8 mouse cellular contexts compared by ENCODE assay signal in the genomic region with DNA sequence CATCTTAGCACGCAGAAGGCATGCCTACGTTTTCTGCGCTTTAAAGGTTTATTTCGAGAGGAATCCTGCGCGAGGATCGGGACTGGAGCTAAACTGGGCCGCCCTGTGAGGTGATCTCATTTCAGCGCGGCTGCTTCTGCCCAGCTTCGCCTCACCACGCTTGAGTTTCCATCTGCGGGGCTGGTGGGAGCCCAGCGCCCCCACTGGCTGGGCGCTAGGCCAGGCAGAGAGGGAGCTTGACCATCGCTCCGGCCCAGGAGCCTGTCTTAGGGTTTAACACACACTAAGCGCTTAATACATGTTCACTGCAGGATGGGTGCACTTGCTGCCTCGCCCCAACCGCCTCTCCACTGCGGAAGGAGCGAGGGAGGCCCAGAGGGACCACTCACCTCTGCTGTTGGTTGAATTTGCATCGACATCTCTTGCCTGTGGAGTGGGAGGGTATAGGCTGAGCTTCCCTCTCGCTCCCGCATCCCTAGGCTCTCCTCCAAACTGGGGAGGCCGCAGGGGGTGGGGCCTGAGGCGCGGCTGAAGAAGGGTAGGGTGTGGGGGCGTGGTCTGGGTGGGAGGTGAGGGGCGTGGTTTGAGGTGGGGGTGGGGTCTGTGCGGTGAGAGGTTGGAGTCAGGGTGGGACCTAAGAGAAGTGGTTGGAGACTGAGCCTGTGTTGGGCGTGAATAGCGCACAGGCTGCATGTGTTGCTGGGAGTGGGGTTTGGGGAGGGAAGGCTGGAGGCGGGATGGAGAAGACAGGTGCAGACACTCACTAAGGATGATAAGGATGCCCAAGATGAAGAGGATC. TPM values are rescaled to one million over a fixed set of nuclear protein-coding genes. Genes with fewer than 3 reads are reported as not detected.
DNase-seq lines count a peak whose midpoint lies in the region; ATAC-seq and TF ChIP-seq lines count a peak whose summit lies in the region.

No protein-coding gene starts in this region.

- H3K36me3 ChIP-seq in liver, embryonic 12.5 days, result no peaks in the 10 kb centered on the region

- H3K4me3 ChIP-seq in lung, adult 2 months (replicated peaks; ENCODE audit: extremely low read depth, low read depth, low read length), result no peak overlapping the region
- no peak overlapping the region; the same call in 1 of the 2 replicates for H3K4me3 ChIP-seq in liver, embryonic 12.5 days

- DNase-seq in lung, adult 2 months, result no peak
- no peak for DNase-seq in lung, postnatal 25 days (ENCODE audit: low spot score)
- peak; percentile 90 for DNase-seq in cerebellum, adult 9-11 months
- DNase-seq in frontal cortex, postnatal 14 days (ENCODE audit: low spot score in 2 of 2), result peak; percentile 61 to 74

- WGBS in lung, adult 2 months, result 19% methylated on average over 34 of the region's 34 CpGs
- WGBS in liver, embryonic 12.5 days (ENCODE audit: insufficient replicate concordance), result 3% methylated on average over 34 of the region's 34 CpGs

- TF ChIP-seq CTCF in lung, adult 2 months (IDR thresholded peaks at IDR 0.05; ENCODE audit: insufficient read depth, low read length), result no peak

- peaks cover 69% of the 10 kb centered on the region for H3K27me3 ChIP-seq in liver, embryonic 12.5 days (replicated peaks)

- peaks cover 3% of the 10 kb centered on the region for H3K4me1 ChIP-seq in lung, adult 2 months (ENCODE audit: control insufficient read depth, insufficient read depth, low read length)
- H3K4me1 ChIP-seq in liver, embryonic 12.5 days, result peaks cover 51% of the 10 kb centered on the region

- no peak overlapping the region for H3K27ac ChIP-seq in liver, embryonic 12.5 days

- no peaks in the 10 kb centered on the region for H3K9me3 ChIP-seq in liver, embryonic 12.5 days (replicated peaks)

- no peak overlapping the region for H3K9ac ChIP-seq in liver, embryonic 12.5 days

- H3K4me2 ChIP-seq in liver, embryonic 12.5 days, result peak overlapping the region; percentile 38; the same call in 1 of the 2 replicates

- peak; percentile 9 for ATAC-seq in inflammation-experienced regulatory T-cells, adult 6 months
- ATAC-seq in liver, embryonic 12.5 days, result no peak
- ATAC-seq in neutrophil, adult 5-6 weeks (ENCODE audit: extremely low read depth, insufficient number of reproducible peaks, low FRiP score, poor library complexity, severe bottlenecking), result 0 out of 2 replicates have a peak, but pooled peaks have one; percentile 13
- ATAC-seq in erythroid progenitor cell, adult 5-6 weeks (replicated peaks; ENCODE audit: low FRiP score, poor library complexity, severe bottlenecking), result no peak

- 0 out of 2 replicates have a peak, but pooled peaks have one; percentile 11 for TF ChIP-seq POLR2A in lung, adult 2 months (IDR thresholded peaks at IDR 0.05; ENCODE audit: borderline replicate concordance, extremely low read depth, low read depth, low read length)

RNA-seq across cellular contexts. Expression of gene Fxyd7, which starts 1.6 kb away (rescaled TPM):
- polyA plus RNA-seq in lung, adult 2 months (2012; rRNA removed), result 7.5 and 10.6 TPM in 2 replicates
- not detected for polyA plus RNA-seq in inflammation-experienced regulatory T-cells, adult 6 months (2017; shearing (Covaris generic))
- polyA plus RNA-seq in liver, embryonic 12.5 days (2016; fragmentation: Nextera tagmentation; extraction: Ambion mirVana), result 0.45 and 0.55 TPM in 2 replicates
- 0.86 and 2.0 TPM in 2 replicates for total RNA-seq in neutrophil, adult 5-6 weeks (2017)
- not detected in 2 replicates for total RNA-seq in erythroid progenitor cell, adult 5-6 weeks (2015; ENCODE audit: low replicate concordance)
- not detected in 2 replicates for total RNA-seq in erythroid progenitor cell, adult 5-6 weeks (2017; ENCODE audit: low replicate concordance)

RNA-seq across cellular contexts. Expression of gene Fxyd1, which starts 4.2 kb away (rescaled TPM):
- polyA plus RNA-seq in lung, adult 2 months (2012; rRNA removed), result 330 and 336 TPM in 2 replicates
- polyA plus RNA-seq in inflammation-experienced regulatory T-cells, adult 6 months (2017; shearing (Covaris generic)), result under 1 TPM in 1 of 3 experiments, not detected in 2; 0.85 TPM
- 28.2 and 28.3 TPM in 2 replicates for polyA plus RNA-seq in liver, embryonic 12.5 days (2016; fragmentation: Nextera tagmentation; extraction: Ambion mirVana)
- total RNA-seq in neutrophil, adult 5-6 weeks (2017), result not detected in 2 replicates
- total RNA-seq in erythroid progenitor cell, adult 5-6 weeks (2015; ENCODE audit: low replicate concordance), result not detected in 2 replicates
- not detected in 2 replicates for total RNA-seq in erythroid progenitor cell, adult 5-6 weeks (2017; ENCODE audit: low replicate concordance)

RNA-seq across cellular contexts. Expression of gene Lgi4, which starts 6.3 kb away (rescaled TPM):
- 6.8 TPM in 2 replicates for polyA plus RNA-seq in lung, adult 2 months (2012; rRNA removed)
- polyA plus RNA-seq in inflammation-experienced regulatory T-cells, adult 6 months (2017; shearing (Covaris generic)), result under 1 TPM in 2 of 3 experiments, not detected in 1; 0.09 to 0.13 TPM
- polyA plus RNA-seq in liver, embryonic 12.5 days (2016; fragmentation: Nextera tagmentation; extraction: Ambion mirVana), result 0.06 and 0.19 TPM in 2 replicates
- 0.12 and 1.1 TPM in 2 replicates for total RNA-seq in neutrophil, adult 5-6 weeks (2017)
- not detected in 2 replicates for total RNA-seq in erythroid progenitor cell, adult 5-6 weeks (2015; ENCODE audit: low replicate concordance)
- total RNA-seq in erythroid progenitor cell, adult 5-6 weeks (2017; ENCODE audit: low replicate concordance), result 0.51 TPM in 1 of 2 replicates, not detected in the other

RNA-seq across cellular contexts. Expression of gene Fxyd5, which starts 10.6 kb away (rescaled TPM):
- polyA plus RNA-seq in lung, adult 2 months (2012; rRNA removed), result 156 and 178 TPM in 2 replicates
- 1,000 to 10,000 TPM; 1,847 to 2,152 (median 2,080) TPM for polyA plus RNA-seq in inflammation-experienced regulatory T-cells, adult 6 months (2017; shearing (Covaris generic))
- 19.0 and 22.3 TPM in 2 replicates for polyA plus RNA-seq in liver, embryonic 12.5 days (2016; fragmentation: Nextera tagmentation; extraction: Ambion mirVana)
- 1,836 and 1,901 TPM in 2 replicates for total RNA-seq in neutrophil, adult 5-6 weeks (2017)
- total RNA-seq in erythroid progenitor cell, adult 5-6 weeks (2015; ENCODE audit: low replicate concordance), result 112 and 145 TPM in 2 replicates
- total RNA-seq in erythroid progenitor cell, adult 5-6 weeks (2017; ENCODE audit: low replicate concordance), result 54.3 and 76.5 TPM in 2 replicates

RNA-seq across cellular contexts. Expression of gene Fxyd3, which starts 23.7 kb away (rescaled TPM):
- 16.4 and 43.2 TPM in 2 replicates for polyA plus RNA-seq in lung, adult 2 months (2012; rRNA removed)
- polyA plus RNA-seq in inflammation-experienced regulatory T-cells, adult 6 months (2017; shearing (Covaris generic)), result under 1 TPM in 1 of 3 experiments, not detected in 2; 0.18 TPM
- 0.67 and 0.86 TPM in 2 replicates for polyA plus RNA-seq in liver, embryonic 12.5 days (2016; fragmentation: Nextera tagmentation; extraction: Ambion mirVana)
- total RNA-seq in neutrophil, adult 5-6 weeks (2017), result not detected in 2 replicates
- total RNA-seq in erythroid progenitor cell, adult 5-6 weeks (2015; ENCODE audit: low replicate concordance), result not detected in 2 replicates
- total RNA-seq in erythroid progenitor cell, adult 5-6 weeks (2017; ENCODE audit: low replicate concordance), result not detected in 2 replicates

Comparison
In these comparisons a context has a peak if more than half of its experiments do, and no peak if none do; other contexts are left out.
1. DNase-seq: peak in cerebellum, adult 9-11 months (single experiment) and frontal cortex, postnatal 14 days (2 of 2); none in lung, adult 2 months (single experiment) and lung, postnatal 25 days (single experiment).
2. ATAC-seq: peak in inflammation-experienced regulatory T-cells, adult 6 months (single experiment) and neutrophil, adult 5-6 weeks (single experiment); none in liver, embryonic 12.5 days (single experiment) and erythroid progenitor cell, adult 5-6 weeks (single experiment).
3. RNA of gene Fxyd1, which starts 4.2 kb away (polyA plus RNA-seq): 330 to 336 TPM in lung, adult 2 months and 28.2 to 28.3 TPM in liver, embryonic 12.5 days; 0.85 TPM in inflammation-experienced regulatory T-cells, adult 6 months; every median in the first group is over 10 times any median in the second.